Mouse (Mus musculus) heart, embryonic 14.5 days (tissue): ENCODE data around the gene Fam92a. TPM values are rescaled to one million over a fixed set of nuclear protein-coding genes. Genes with fewer than 3 reads are reported as not detected.
"Not testable (repeated sequence)": the region's sequence is repeated elsewhere in the genome, so short reads cannot be mapped to it uniquely, and the experiment has no call there.

Source experiments
- ATAC-seq: fragments of 200-750 bp; cut with Nextera tagmentation; 2 replicates; pipeline ENCODE4 v1.8.0; 2017; ENCODE audit warnings: low read depth, moderate TSS enrichment; ENCODE audit not compliant: insufficient number of reproducible peaks, insufficient read depth, low FRiP score
- H3K27ac ChIP-seq, 2 experiments: fragments of 200-500 bp in 1 of 2; fragments of 300-500 bp in 1 of 2; sonication (generic) in 1 of 2; replicated peaks in 1 of 2; 2 replicates each; pipeline ENCODE4 v1.5.1; 2012 to 2014; ENCODE audit warnings: low read depth in 2 of 2, low read length in 2 of 2, control low read depth in 1 of 2, mild to moderate bottlenecking in 1 of 2, mixed read lengths in 1 of 2; ENCODE audit not compliant: control insufficient read depth in 1 of 2, insufficient read depth in 1 of 2
- H3K27me3 ChIP-seq: fragments of 300-500 bp; sonication (generic); 2 replicates; pipeline ENCODE4 v1.6.1; 2014; ENCODE audit warnings: mild to moderate bottlenecking, low read length, control low read depth; ENCODE audit not compliant: control insufficient read depth, insufficient read depth
- H3K36me3 ChIP-seq: fragments of 300-500 bp; sonication (generic); 2 replicates; pipeline ENCODE4 v1.6.1; 2014; ENCODE audit warnings: mild to moderate bottlenecking, control low read depth, low read length, mixed read lengths; ENCODE audit not compliant: control insufficient read depth, insufficient read depth
- H3K4me1 ChIP-seq, 2 experiments: fragments of 200-500 bp in 1 of 2; fragments of 300-500 bp in 1 of 2; sonication (generic) in 1 of 2; 2 replicates each; pipeline ENCODE4 v1.6.1; 2012 to 2014; ENCODE audit warnings: low read length in 2 of 2, control low read depth in 1 of 2, mixed read lengths in 1 of 2; ENCODE audit not compliant: control insufficient read depth in 2 of 2, insufficient read depth in 2 of 2
- H3K4me2 ChIP-seq: fragments of 300-500 bp; sonication (generic); 2 replicates; pipeline ENCODE4 v1.6.1; 2014; ENCODE audit warnings: mild to moderate bottlenecking, low read length
- H3K4me3 ChIP-seq, 2 experiments: fragments of 200-500 bp in 1 of 2; fragments of 300-500 bp in 1 of 2; sonication (generic) in 1 of 2; 2 replicates each; pipeline ENCODE4 v1.5.1; 2012 to 2014; ENCODE audit warnings: low read length in 2 of 2, mild to moderate bottlenecking in 2 of 2, control low read depth in 1 of 2, low read depth in 1 of 2, moderate library complexity in 1 of 2; ENCODE audit not compliant: control insufficient read depth in 1 of 2, insufficient read depth in 1 of 2
- H3K9ac ChIP-seq: fragments of 300-500 bp; sonication (generic); 2 replicates; pipeline ENCODE4 v1.6.1; 2014; ENCODE audit warnings: mild to moderate bottlenecking, low read length
- H3K9me3 ChIP-seq: fragments of 300-500 bp; sonication (generic); 2 replicates; pipeline ENCODE4 v1.6.1; 2016; ENCODE audit warnings: low read length, control low read depth; ENCODE audit not compliant: control insufficient read depth
- WGBS: fragments of 180-500 bp; shearing (Covaris S2); extraction: QIAGEN DNeasy Blood & Tissue Kit; methylation state at CpG from one replicate; pipeline ENCODE4 v1.1.7; 2014; 5-methylcytosine and 5-hydroxymethylcytosine counted together
- polyA plus RNA-seq: library from polyadenylated mRNA; unstranded; fragments of >200 nt; fragmentation: Nextera tagmentation; extraction: Ambion mirVana; gene quantifications from 2 replicates; pipeline ENCODE4 v1.2.1, GENCODE M21; 2014

The Fam92a gene
- 69.4 and 74.7 TPM in 2 replicates for polyA plus RNA-seq

GRCm38 (mm10) chr4:12171318-12172091 is at the start of gene Fam92a:
TSS of gene Fam92a (minus strand) at chr4:12172015.
- WGBS = under 1% methylated on average over 67 of the region's 74 CpGs
- Histone ChIP-seq H3K9me3 (no peaks in the 10 kb centered on the region), H3K4me3 (peak within 1 kb of the TSS; percentile 68 to 81), H3K4me1 (peaks cover 3 to 4% of the 10 kb centered on the region in 2 experiments; a peak in 2 of 4 replicates), H3K27me3 (no peaks in the 10 kb centered on the region), H3K4me2 (peak within 1 kb of the TSS; percentile 70), H3K27ac (peak within 1 kb of the TSS; percentile 56 to 76), H3K36me3 (peaks cover 24% of the 10 kb centered on the region), H3K9ac (peak within 1 kb of the TSS; percentile 87)
- peak; percentile 88 for ATAC-seq

GRCm38 (mm10) chr4:12178992-12179391 is 7.2 kb upstream of the Fam92a start:
- Histone ChIP-seq H3K4me3 (no peak overlapping the region), H3K9ac (no peak overlapping the region), H3K36me3 (no peaks in the 10 kb centered on the region), H3K4me2 (no peak overlapping the region), H3K9me3 (no peaks in the 10 kb centered on the region), H3K27me3 (no peaks in the 10 kb centered on the region), H3K27ac (no peak overlapping the region), H3K4me1 (no peaks in the 10 kb centered on the region)
- no peak for ATAC-seq
- 89% methylated on average over 10 of the region's 10 CpGs for WGBS

- peaks cover 29% of the 10 kb centered on the region for H3K36me3 ChIP-seq
- H3K4me1 ChIP-seq = peaks cover 3 to 4% of the 10 kb centered on the region in 2 experiments; a peak in 2 of 4 replicates
- 14% methylated on average over 9 of the region's 9 CpGs for WGBS
- H3K4me2 ChIP-seq = peak overlapping the region; percentile 70
- no peak for ATAC-seq
- peak overlapping the region; percentile 87 for H3K9ac ChIP-seq
- no peaks in the 10 kb centered on the region for H3K9me3 ChIP-seq
- H3K27me3 ChIP-seq = no peaks in the 10 kb centered on the region
- H3K27ac ChIP-seq = peak overlapping the region; percentile 56 to 76; a peak in 3 of 4 replicates
- peak overlapping the region; percentile 68 to 81 for H3K4me3 ChIP-seq
Measured at GRCm38 (mm10) chr4:12170986-12171317, 863 bp downstream of the Fam92a start.

GRCm38 (mm10) chr4:12147660-12148059 is 24.2 kb downstream of the Fam92a start:
- Histone ChIP-seq H3K4me2 (no peak overlapping the region), H3K27ac (no peak overlapping the region), H3K4me1 (no peaks in the 10 kb centered on the region), H3K9ac (no peak overlapping the region), H3K4me3 (no peak overlapping the region), H3K36me3 (peaks cover 29% of the 10 kb centered on the region), H3K9me3 (no peaks in the 10 kb centered on the region), H3K27me3 (no peaks in the 10 kb centered on the region)
- ATAC-seq = no peak

GRCm38 (mm10) chr4:12141516-12141915 is 30.3 kb downstream of the Fam92a start:
- H3K4me2 ChIP-seq = peak overlapping the region; percentile 23
- H3K9me3 ChIP-seq, H3K9ac ChIP-seq, H3K4me1 ChIP-seq, H3K4me3 ChIP-seq, H3K27ac ChIP-seq, ATAC-seq, H3K27me3 ChIP-seq, H3K36me3 ChIP-seq: not testable (repeated sequence)
- WGBS = 87% methylated on average over 7 of the region's 7 CpGs

GRCm38 (mm10) chr4:12140592-12141062 is 31.2 kb downstream of the Fam92a start:
- H3K4me3 ChIP-seq = peak overlapping the region; percentile 41 to 48
- WGBS = 3% methylated on average over 23 of the region's 40 CpGs
- H3K9me3 ChIP-seq, H3K27me3 ChIP-seq, H3K36me3 ChIP-seq, H3K4me1 ChIP-seq: not testable (repeated sequence)
- peak; percentile 86 for ATAC-seq
- peak overlapping the region; percentile 64; the same call in 1 of the 2 replicates for H3K9ac ChIP-seq
- peak overlapping the region; percentile 54 for H3K4me2 ChIP-seq
- peak overlapping the region; percentile 10 to 37; a peak in 1 of 4 replicates for H3K27ac ChIP-seq

- H3K27me3 ChIP-seq, H3K36me3 ChIP-seq, H3K4me1 ChIP-seq, H3K9me3 ChIP-seq: not testable (repeated sequence)
- H3K27ac ChIP-seq = peak within 1 kb of the TSS; percentile 62 to 74; a peak in 3 of 4 replicates
- 5% methylated on average over 19 of the region's 32 CpGs for WGBS
- H3K4me2 ChIP-seq = peak within 1 kb of the TSS; percentile 54
- ATAC-seq = peak; percentile 96
- peak within 1 kb of the TSS; percentile 64 for H3K9ac ChIP-seq
- peak within 1 kb of the TSS; percentile 41 to 48 for H3K4me3 ChIP-seq
Measured at GRCm38 (mm10) chr4:12140141-12140567, 31.7 kb downstream of the Fam92a start, which contains the start of gene Rbm12b1. TSS of gene Rbm12b1 (plus strand) at chr4:12140264.
